Mouse (Mus musculus): ENCODE results near the gene 1110012L19Rik. TPM values are rescaled to one million over a fixed set of nuclear protein-coding genes. Genes with fewer than 3 reads are reported as not detected.

Gene 1110012L19Rik
- polyA plus RNA-seq (2014; fragmentation: Illumina TruSeq; extraction: RNeasy Lipid Tissue Mini Kit (QIAGEN cat#74804); ENCODE audit: insufficient read depth, low read depth, low replicate concordance): 25.6 TPM

DNA sequence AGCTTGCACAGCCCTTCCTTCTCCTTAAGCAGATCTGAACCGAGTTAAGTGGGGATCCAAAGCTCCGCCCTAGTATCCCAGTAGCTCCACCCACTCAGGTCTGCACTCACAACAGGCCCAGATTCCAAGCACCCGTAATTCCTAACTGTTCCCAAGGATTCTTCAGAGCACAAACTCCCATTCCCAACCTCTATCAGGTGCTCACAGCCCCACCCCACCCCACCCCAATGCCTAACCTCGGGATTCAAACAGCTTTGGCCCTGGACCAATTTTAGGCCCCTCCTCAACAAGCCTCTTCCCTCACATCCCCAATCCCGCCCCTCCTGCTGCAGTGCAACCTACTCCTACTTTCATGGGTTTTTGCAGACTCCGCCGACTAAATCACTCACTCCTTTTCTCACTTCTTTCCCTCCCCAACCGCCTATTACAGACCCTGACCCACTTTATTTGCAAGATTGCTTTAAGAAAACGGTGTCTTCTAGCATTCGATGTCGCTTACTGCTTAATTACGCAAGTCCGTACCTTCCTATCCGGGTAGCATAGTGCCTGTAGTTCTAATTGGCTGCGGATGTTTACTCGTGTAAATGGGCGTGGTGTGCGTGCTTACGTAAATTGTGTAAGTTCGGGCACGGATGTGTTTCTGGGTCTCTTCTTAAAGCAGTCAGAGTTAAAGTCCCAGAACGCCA lies at the start of gene 1110012L19Rik:
TSS of gene 1110012L19Rik (plus strand) at position 602 of the 686 bp plus-strand sequence.

DNA sequence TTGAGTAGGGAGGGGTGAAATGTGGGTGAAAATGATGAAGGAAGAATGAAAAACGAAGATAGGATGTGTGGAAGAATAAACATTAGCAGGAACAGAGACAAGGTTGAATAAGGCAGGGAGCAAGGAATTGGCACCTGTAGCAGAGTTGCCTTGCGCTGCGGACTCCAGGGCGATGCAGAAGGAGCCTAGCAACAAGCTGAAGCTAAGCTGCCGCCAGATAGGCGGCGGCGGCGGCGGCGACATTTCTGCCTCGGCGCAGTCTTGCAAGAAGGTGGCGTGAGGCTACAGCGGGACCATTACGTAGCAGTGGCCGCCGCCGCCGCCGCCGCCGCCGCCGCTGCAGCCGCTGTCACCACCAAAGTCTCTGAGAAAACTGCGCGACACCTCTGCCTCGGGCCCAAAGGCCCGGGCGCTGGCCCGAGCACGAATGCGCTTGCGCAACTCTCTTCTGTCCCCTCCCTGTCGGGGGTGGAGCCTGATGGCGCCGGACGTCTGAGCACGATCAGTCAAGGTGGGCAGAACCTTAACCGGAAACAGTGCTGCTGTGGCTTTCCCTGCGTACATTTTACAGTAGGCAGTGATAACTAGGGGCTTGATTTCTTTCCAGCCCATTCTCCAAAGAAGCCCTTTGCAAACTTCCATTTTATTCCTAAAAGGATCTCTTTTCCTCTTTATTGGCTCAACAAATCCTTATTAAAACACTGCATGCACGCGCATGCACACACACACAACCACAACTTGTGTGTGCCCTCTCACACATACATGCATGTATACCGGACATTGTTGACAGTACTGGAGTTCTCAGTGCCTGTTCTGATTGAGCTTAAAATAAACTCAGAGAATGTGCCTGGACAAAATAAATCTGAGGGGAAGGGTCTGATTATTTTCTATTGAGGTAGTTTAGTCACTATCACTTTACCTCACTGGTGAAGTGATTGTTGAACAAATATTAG lies 20.7 kb upstream of the 1110012L19Rik start, which contains the start of gene Ids:
TSS of gene Ids (minus strand) at position 424 of the 953 bp plus-strand sequence.

Other genes with a start within 250 kb of the 1110012L19Rik start
- 33.2 TPM for gene Ids, start 20.8 kb upstream of the 1110012L19Rik start, polyA plus RNA-seq (2014; fragmentation: Illumina TruSeq; extraction: RNeasy Lipid Tissue Mini Kit (QIAGEN cat#74804); ENCODE audit: insufficient read depth, low read depth, low replicate concordance)
- gene Tmem185a, start 91.3 kb downstream of the 1110012L19Rik start, polyA plus RNA-seq (2014; fragmentation: Illumina TruSeq; extraction: RNeasy Lipid Tissue Mini Kit (QIAGEN cat#74804); ENCODE audit: insufficient read depth, low read depth, low replicate concordance): 15.3 TPM

Measured in lung, adult 10 weeks (tissue).